Comparison of ENCODE assay signal across 16 mouse cellular contexts in the genomic region with DNA sequence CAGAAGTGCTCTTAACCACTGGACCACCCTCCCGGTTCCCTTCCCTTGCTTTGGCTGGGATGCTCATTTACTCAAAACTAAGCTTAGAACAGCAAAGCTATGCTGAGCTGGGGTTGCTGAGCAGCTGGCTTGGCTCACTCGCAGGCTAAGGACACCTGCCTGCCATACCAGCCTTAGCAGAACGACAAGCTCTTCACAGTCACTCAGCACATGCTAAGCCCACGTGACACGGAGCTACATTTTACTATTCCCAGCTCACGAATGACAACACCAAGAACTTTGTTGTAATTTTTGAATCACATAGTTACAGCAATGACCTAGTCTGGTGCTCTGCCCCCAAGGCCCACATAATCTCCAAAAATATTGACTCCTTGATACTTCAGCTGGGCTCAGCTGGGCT.
DNase-seq lines count a peak whose midpoint lies in the region; ATAC-seq and TF ChIP-seq lines count a peak whose summit lies in the region.
"Had no signal": no experiment of that assay in that cellular context is flagged by ENCODE, and none has a peak within 500 bp of the region (broad histone marks: within the 10 kb centered on the region; RNA-seq: fewer than 3 reads in every experiment).

No protein-coding gene starts in this region.

- no peak overlapping the region for H3K27ac ChIP-seq in forebrain, postnatal 0 days (ENCODE audit: low read depth, low read length)
- H3K27ac ChIP-seq in forebrain, embryonic 16.5 days (ENCODE audit: low read length): no peak overlapping the region
- peak overlapping the region; percentile 25 for H3K27ac ChIP-seq in heart, embryonic 15.5 days
- peak overlapping the region; percentile 92 for H3K27ac ChIP-seq in lung, embryonic 14.5 days (ENCODE audit: low read depth)
- H3K27ac ChIP-seq: hindbrain, postnatal 0 days; limb, embryonic 13.5 days; midbrain, embryonic 12.5 days had no signal

- H3K9ac ChIP-seq in forebrain, postnatal 0 days: no peak overlapping the region
- no peak overlapping the region for H3K9ac ChIP-seq in forebrain, embryonic 16.5 days (replicated peaks; ENCODE audit: low read depth, low read length)
- no peak overlapping the region for H3K9ac ChIP-seq in heart, embryonic 15.5 days
- no peak overlapping the region for H3K9ac ChIP-seq in lung, embryonic 14.5 days
- H3K9ac ChIP-seq: limb, embryonic 13.5 days; midbrain, embryonic 12.5 days had no signal

- no peak for TF ChIP-seq CTCF in forebrain, postnatal 0 days (IDR thresholded peaks at IDR 0.05; ENCODE audit: low read depth)
- no peak for TF ChIP-seq CTCF in lung, embryonic 14.5 days (IDR thresholded peaks at IDR 0.05; ENCODE audit: low read depth)

- no peaks in the 10 kb centered on the region for H3K36me3 ChIP-seq in forebrain, postnatal 0 days (ENCODE audit: insufficient read depth)
- H3K36me3 ChIP-seq in forebrain, embryonic 16.5 days (ENCODE audit: control insufficient read depth, insufficient read depth): no peaks in the 10 kb centered on the region
- H3K36me3 ChIP-seq in heart, embryonic 15.5 days: no peaks in the 10 kb centered on the region
- no peaks in the 10 kb centered on the region for H3K36me3 ChIP-seq in lung, embryonic 14.5 days (ENCODE audit: insufficient read depth)
- H3K36me3 ChIP-seq: limb, embryonic 13.5 days; midbrain, embryonic 12.5 days had no signal

- H3K4me1 ChIP-seq in forebrain, postnatal 0 days (ENCODE audit: insufficient read depth): no peaks in the 10 kb centered on the region
- no peaks in the 10 kb centered on the region for H3K4me1 ChIP-seq in forebrain, embryonic 16.5 days (replicated peaks; ENCODE audit: control insufficient read depth, insufficient read depth, low read length)
- H3K4me1 ChIP-seq in heart, embryonic 15.5 days (replicated peaks): peaks cover 71% of the 10 kb centered on the region
- H3K4me1 ChIP-seq in lung, embryonic 14.5 days (ENCODE audit: insufficient read depth): peaks cover 38% of the 10 kb centered on the region
- H3K4me1 ChIP-seq: midbrain, embryonic 12.5 days had no signal

- no peak overlapping the region for H3K4me2 ChIP-seq in forebrain, postnatal 0 days (ENCODE audit: low read depth)
- no peak overlapping the region for H3K4me2 ChIP-seq in forebrain, embryonic 16.5 days (ENCODE audit: low read length)
- no peak overlapping the region for H3K4me2 ChIP-seq in heart, embryonic 15.5 days
- H3K4me2 ChIP-seq in lung, embryonic 14.5 days: no peak overlapping the region
- H3K4me2 ChIP-seq: limb, embryonic 13.5 days; midbrain, embryonic 12.5 days had no signal

- no peaks in the 10 kb centered on the region for H3K9me3 ChIP-seq in forebrain, postnatal 0 days (ENCODE audit: low read length)
- no peaks in the 10 kb centered on the region for H3K9me3 ChIP-seq in forebrain, embryonic 16.5 days (ENCODE audit: control insufficient read depth, low read length)
- no peaks in the 10 kb centered on the region for H3K9me3 ChIP-seq in heart, embryonic 15.5 days (replicated peaks)
- H3K9me3 ChIP-seq in lung, embryonic 14.5 days (ENCODE audit: low read depth, low read length): no peaks in the 10 kb centered on the region
- H3K9me3 ChIP-seq: limb, embryonic 13.5 days; midbrain, embryonic 12.5 days had no signal

- peak; percentile 45; the same call in 1 of the 2 replicates for ATAC-seq in forebrain, postnatal 0 days
- ATAC-seq in forebrain, embryonic 16.5 days: no peak
- 0 out of 2 replicates have a peak, but pooled peaks have one; percentile 33 for ATAC-seq in heart, embryonic 15.5 days (replicated peaks; ENCODE audit: insufficient number of reproducible peaks, insufficient read depth, low FRiP score, low read depth)
- ATAC-seq in lung, embryonic 14.5 days (ENCODE audit: insufficient read depth): peak; percentile 42; the same call in 1 of the 2 replicates
- ATAC-seq: hindbrain, postnatal 0 days had no signal

- no peak overlapping the region for H3K4me3 ChIP-seq in forebrain, postnatal 0 days (ENCODE audit: low read depth, low read length)
- no peak overlapping the region for H3K4me3 ChIP-seq in forebrain, embryonic 16.5 days (replicated peaks; ENCODE audit: low read length)
- H3K4me3 ChIP-seq in heart, embryonic 15.5 days: no peak overlapping the region
- no peak overlapping the region for H3K4me3 ChIP-seq in lung, embryonic 14.5 days (ENCODE audit: low read depth, low read length)
- H3K4me3 ChIP-seq: erythroblast, embryonic 14.5 days; limb, embryonic 13.5 days; midbrain, embryonic 12.5 days had no signal

- H3K27me3 ChIP-seq in forebrain, postnatal 0 days (ENCODE audit: insufficient read depth, low read length): no peaks in the 10 kb centered on the region
- no peaks in the 10 kb centered on the region for H3K27me3 ChIP-seq in forebrain, embryonic 16.5 days (replicated peaks; ENCODE audit: control insufficient read depth, insufficient read depth, low read length)
- H3K27me3 ChIP-seq in heart, embryonic 15.5 days: no peaks in the 10 kb centered on the region
- H3K27me3 ChIP-seq in lung, embryonic 14.5 days (ENCODE audit: insufficient read depth, low read length): no peaks in the 10 kb centered on the region
- H3K27me3 ChIP-seq: limb, embryonic 13.5 days; midbrain, embryonic 12.5 days; Patski had no signal

- no peak for DNase-seq in forebrain, postnatal 0 days
- no peak for DNase-seq in heart, postnatal 4 days
- DNase-seq in lung, embryonic 14.5 days: peak; percentile 71
- no peak for DNase-seq in lung, postnatal 14 days
- peak; percentile 62 for DNase-seq in skeletal muscle tissue, adult 2 months (ENCODE audit: low read depth, low spot score)
- DNase-seq in cerebellum, postnatal 36 days: no peak
- DNase-seq: cerebellum, adult 2 months; embryo, embryonic 11 days; kidney, adult 9 months had no signal

- WGBS in forebrain, postnatal 0 days: 77% methylated on average over 6 of the region's 6 CpGs
- 84% methylated on average over 6 of the region's 6 CpGs for WGBS in forebrain, embryonic 16.5 days
- WGBS in heart, embryonic 15.5 days: 48% methylated on average over 6 of the region's 6 CpGs
- WGBS in lung, embryonic 14.5 days: 35% methylated on average over 6 of the region's 6 CpGs

Comparison
In these comparisons a context has a peak if more than half of its experiments do, and no peak if none do; other contexts are left out.
1. DNase-seq: peak in lung, embryonic 14.5 days (single experiment) and skeletal muscle tissue, adult 2 months (single experiment); none in forebrain, postnatal 0 days (single experiment), heart, postnatal 4 days (single experiment), lung, postnatal 14 days (single experiment) and cerebellum, postnatal 36 days (0 of 2).
2. H3K27ac ChIP-seq: peak in heart, embryonic 15.5 days (single experiment) and lung, embryonic 14.5 days (single experiment); none in forebrain, postnatal 0 days (single experiment) and forebrain, embryonic 16.5 days (single experiment).